Mouse (Mus musculus) liver, embryonic 12.5 days (tissue): Measurements from ENCODE around the gene Trex2. TPM values are rescaled to one million over a fixed set of nuclear protein-coding genes. Genes with fewer than 3 reads are reported as not detected.
"Not testable (repeated sequence)": the region's sequence is repeated elsewhere in the genome, so short reads cannot be mapped to it uniquely, and the experiment has no call there.

Experiments
- ATAC-seq: fragments of 200-750 bp; cut with Nextera tagmentation; 2 replicates; pipeline ENCODE4 v1.8.0; 2017; ENCODE audit warnings: moderate number of reproducible peaks, mild to moderate bottlenecking, moderate library complexity
- H3K27ac ChIP-seq: fragments of 300-500 bp; sonication (generic); 2 replicates; pipeline ENCODE4 v1.5.1; 2016; ENCODE audit warnings: mild to moderate bottlenecking
- H3K27me3 ChIP-seq: fragments of 300-500 bp; sonication (generic); replicated peaks from 2 replicates; pipeline ENCODE4 v1.6.1; 2016; ENCODE audit warnings: mild to moderate bottlenecking, moderate library complexity
- H3K36me3 ChIP-seq: fragments of 300-500 bp; sonication (generic); 2 replicates; pipeline ENCODE4 v1.6.1; 2016; ENCODE audit warnings: mild to moderate bottlenecking, moderate library complexity
- H3K4me1 ChIP-seq: fragments of 300-500 bp; sonication (generic); 2 replicates; pipeline ENCODE4 v1.6.1; 2016
- H3K4me2 ChIP-seq: fragments of 300-500 bp; sonication (generic); 2 replicates; pipeline ENCODE4 v1.6.1; 2016; ENCODE audit warnings: mild to moderate bottlenecking, moderate library complexity
- H3K4me3 ChIP-seq: fragments of 300-500 bp; sonication (generic); 2 replicates; pipeline ENCODE4 v1.5.1; 2016; ENCODE audit warnings: mild to moderate bottlenecking, moderate library complexity
- H3K9ac ChIP-seq: fragments of 300-500 bp; sonication (generic); 2 replicates; pipeline ENCODE4 v1.6.1; 2016; ENCODE audit warnings: mild to moderate bottlenecking, moderate library complexity
- H3K9me3 ChIP-seq: fragments of 300-500 bp; sonication (generic); replicated peaks from 2 replicates; pipeline ENCODE4 v1.6.1; 2016; ENCODE audit warnings: mild to moderate bottlenecking, moderate library complexity
- WGBS: fragments of 180-500 bp; shearing (Covaris S2); methylation state at CpG from one replicate; pipeline ENCODE4 v1.1.7; 2016; ENCODE audit not compliant: insufficient replicate concordance; 5-methylcytosine and 5-hydroxymethylcytosine counted together
- polyA plus RNA-seq: library from polyadenylated mRNA; unstranded; fragments of >200 nt; fragmentation: Nextera tagmentation; extraction: Ambion mirVana; gene quantifications from 2 replicates; pipeline ENCODE4 v1.2.1, GENCODE M21; 2016

The Trex2 gene
- polyA plus RNA-seq, 1 experiment from 2014 or later, result not detected

DNA sequence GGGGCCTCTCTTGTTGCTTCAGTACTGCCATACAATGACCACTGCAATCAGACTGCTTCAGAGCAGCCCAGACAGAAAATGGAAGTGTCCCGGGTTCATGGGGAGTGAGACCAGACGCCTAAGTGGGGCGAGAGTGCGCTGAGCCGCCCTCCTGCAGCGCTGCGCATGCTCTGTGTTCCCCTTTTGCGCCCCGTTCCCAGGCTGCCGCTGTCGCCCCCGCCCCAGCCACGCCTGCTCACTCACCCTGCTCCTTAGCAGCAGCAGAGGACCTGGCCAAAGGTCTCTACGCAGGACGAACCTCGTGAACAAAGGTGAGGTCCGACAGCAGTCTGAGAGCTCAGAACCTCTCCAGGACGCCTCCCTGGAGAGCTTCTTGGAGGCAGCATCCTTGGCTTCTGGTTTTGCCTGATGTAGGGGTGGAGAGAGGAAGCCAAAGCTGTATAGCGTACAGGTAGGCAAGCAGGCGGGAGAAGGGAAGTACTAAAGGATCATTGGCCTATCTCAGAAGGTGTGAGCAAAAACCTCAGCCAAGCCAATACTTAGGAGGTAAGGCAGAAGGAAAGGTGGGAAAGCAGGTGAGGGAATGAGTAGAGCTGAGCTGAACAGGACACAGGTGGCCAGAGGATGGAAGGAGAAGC, 24.1 kb downstream of the Trex2 start, which contains the start of gene Zfp92:
Gene Zfp92 (plus strand): TSS at position 217 of the 638 bp plus-strand sequence.
- no peak for ATAC-seq
- Histone ChIP-seq H3K4me1 (no peaks in the 10 kb centered on the region), H3K4me3 (peak within 1 kb of the TSS; percentile 9; the same call in 1 of the 2 replicates), H3K27ac (no peak within 1 kb of the TSS), H3K27me3 (peaks cover 29% of the 10 kb centered on the region), H3K9ac (no peak within 1 kb of the TSS), H3K9me3 (no peaks in the 10 kb centered on the region), H3K36me3 (no peaks in the 10 kb centered on the region), H3K4me2 (peak within 1 kb of the TSS; percentile 47)
- WGBS, result 8% methylated on average over 20 of the region's 20 CpGs

DNA sequence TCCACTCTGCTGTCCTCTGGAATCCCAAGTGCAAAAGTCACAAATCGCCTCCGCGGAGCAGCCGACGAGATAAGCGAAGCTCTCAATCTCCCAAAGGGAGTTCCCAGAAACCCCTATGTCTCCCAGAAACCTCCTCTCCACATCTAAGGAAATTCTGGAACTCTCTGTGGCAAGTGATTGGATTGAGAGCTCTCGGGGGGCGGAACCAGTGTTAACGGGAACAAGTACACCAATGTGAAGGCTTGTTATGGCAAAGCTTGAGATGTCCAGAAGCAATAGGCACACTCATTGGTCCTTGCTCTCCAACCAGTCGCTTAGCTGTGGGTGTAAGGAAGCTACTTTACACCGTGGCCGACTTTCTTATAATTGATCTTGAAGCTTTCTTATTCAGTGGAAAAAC, 33.5 kb downstream of the Trex2 start:
- H3K4me2 ChIP-seq, result no peak overlapping the region
- H3K4me1 ChIP-seq, result no peaks in the 10 kb centered on the region
- no peaks in the 10 kb centered on the region for H3K36me3 ChIP-seq
- H3K9me3 ChIP-seq, result no peaks in the 10 kb centered on the region
- H3K4me3 ChIP-seq, result no peak overlapping the region
- no peak overlapping the region for H3K27ac ChIP-seq
- peaks cover 8% of the 10 kb centered on the region; the same call in 1 of the 2 replicates for H3K27me3 ChIP-seq
- WGBS, result 77% methylated on average over 12 of the region's 12 CpGs
- ATAC-seq, result no peak
- H3K9ac ChIP-seq, result no peak overlapping the region

DNA sequence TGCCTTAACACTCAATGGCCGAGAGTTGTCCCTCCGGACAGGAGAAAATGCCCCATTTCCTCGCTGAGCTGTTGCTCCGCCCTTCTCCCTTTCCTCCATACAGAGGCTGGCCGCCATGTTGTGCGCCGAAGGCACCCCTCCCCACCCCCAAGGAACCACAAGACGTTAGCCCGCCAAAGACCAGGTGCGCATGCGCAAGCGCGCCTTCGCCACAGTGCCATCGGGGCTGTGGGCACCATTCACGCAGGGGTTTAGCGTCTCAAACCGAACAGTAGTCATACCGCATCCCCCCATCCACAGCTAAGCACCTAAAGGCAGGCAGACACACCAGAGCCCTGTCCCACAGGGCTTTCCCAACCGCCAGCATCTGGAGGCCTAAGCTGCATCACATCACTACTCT, 34.2 kb downstream of the Trex2 start:
- Histone ChIP-seq H3K27ac (no peak overlapping the region), H3K27me3 (peaks cover 12% of the 10 kb centered on the region), H3K4me2 (no peak overlapping the region), H3K36me3 (no peaks in the 10 kb centered on the region), H3K4me1 (no peaks in the 10 kb centered on the region), H3K4me3 (no peak overlapping the region), H3K9ac (no peak overlapping the region), H3K9me3 (no peaks in the 10 kb centered on the region)
- ATAC-seq, result no peak
- WGBS, result 81% methylated on average over 20 of the region's 20 CpGs

DNA sequence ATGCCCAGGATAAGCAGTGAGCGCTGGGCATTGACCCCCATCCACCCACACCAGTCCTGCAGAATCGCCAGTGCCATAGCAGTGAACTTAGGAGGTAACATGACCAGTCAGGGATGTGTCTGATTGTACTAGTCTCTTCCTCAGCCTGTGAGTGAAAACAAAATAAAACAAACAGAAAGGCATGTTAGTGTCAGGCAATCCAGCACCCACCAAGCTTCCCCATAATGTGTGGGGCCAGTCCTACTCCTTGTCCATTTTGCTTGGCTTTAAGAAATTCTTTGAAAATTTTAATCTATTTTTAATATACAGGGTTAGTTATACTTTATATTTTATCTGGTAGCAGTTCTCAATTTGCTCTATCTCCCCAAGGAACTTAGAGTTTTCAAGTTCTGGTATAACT, 36.5 kb downstream of the Trex2 start, which contains the start of gene Gm18336:
Gene Gm18336 (minus strand): TSS at position 101 of the 400 bp plus-strand sequence.
- H3K4me3 ChIP-seq, H3K4me1 ChIP-seq, H3K36me3 ChIP-seq, ATAC-seq, H3K9ac ChIP-seq, H3K4me2 ChIP-seq, H3K27ac ChIP-seq, H3K9me3 ChIP-seq: not testable (repeated sequence)
- 61% methylated on average over 2 of the region's 2 CpGs for WGBS
- peaks cover 18% of the 10 kb centered on the region for H3K27me3 ChIP-seq

DNA sequence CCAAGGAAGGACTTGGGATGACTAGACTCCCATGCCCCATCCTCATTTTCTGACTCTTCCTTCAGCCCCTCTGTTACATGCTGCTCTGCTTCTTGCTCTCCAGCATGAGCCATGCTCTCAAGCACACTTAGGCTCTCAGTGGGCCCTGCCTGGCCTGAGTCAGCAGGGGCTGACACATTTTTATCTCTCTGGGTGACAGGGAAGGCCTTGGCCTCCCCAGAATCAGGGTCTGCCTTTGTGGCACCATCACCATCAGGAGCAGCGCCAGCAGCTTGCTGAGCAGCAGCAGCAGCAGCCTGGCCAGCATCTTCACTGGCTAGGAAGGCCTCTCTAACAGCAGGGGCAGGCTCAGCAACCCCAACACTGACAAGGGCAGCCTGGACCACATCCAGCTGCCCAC, 38.7 kb downstream of the Trex2 start:
- 68% methylated on average over 1 of the region's 1 CpGs for WGBS
- ATAC-seq, result no peak
- no peaks in the 10 kb centered on the region for H3K9me3 ChIP-seq
- no peaks in the 10 kb centered on the region for H3K36me3 ChIP-seq
- H3K4me1 ChIP-seq, result no peaks in the 10 kb centered on the region
- H3K27me3 ChIP-seq, result peaks cover 18% of the 10 kb centered on the region
- no peak overlapping the region for H3K9ac ChIP-seq
- H3K4me3 ChIP-seq, result no peak overlapping the region
- H3K4me2 ChIP-seq, result no peak overlapping the region
- no peak overlapping the region for H3K27ac ChIP-seq

DNA sequence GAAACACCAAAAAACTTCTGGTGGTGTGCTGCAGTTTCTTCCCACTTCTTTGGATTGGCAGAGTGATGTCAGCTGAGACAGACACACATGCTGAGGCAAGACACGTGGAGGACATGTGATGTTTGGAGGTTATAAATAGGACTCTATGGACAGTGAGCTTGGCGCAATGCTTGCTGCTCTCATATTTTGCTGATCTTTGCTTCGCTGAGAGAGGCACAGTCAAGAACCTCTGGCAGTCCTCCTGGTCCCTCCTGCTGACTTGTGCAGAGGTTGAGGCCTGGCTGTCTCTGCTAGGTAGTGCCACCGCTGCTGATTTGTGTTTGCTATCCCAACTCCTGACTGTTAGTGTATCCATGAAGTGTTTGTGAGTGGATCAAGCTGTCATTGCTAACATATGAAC, 43.7 kb downstream of the Trex2 start:
- Histone ChIP-seq H3K27ac (no peak overlapping the region), H3K27me3 (peaks cover 9% of the 10 kb centered on the region; the same call in 1 of the 2 replicates), H3K9ac (no peak overlapping the region), H3K9me3 (no peaks in the 10 kb centered on the region), H3K4me3 (no peak overlapping the region), H3K4me1 (no peaks in the 10 kb centered on the region), H3K4me2 (no peak overlapping the region), H3K36me3 (no peaks in the 10 kb centered on the region)
- WGBS, result 67% methylated on average over 4 of the region's 4 CpGs
- no peak for ATAC-seq

DNA sequence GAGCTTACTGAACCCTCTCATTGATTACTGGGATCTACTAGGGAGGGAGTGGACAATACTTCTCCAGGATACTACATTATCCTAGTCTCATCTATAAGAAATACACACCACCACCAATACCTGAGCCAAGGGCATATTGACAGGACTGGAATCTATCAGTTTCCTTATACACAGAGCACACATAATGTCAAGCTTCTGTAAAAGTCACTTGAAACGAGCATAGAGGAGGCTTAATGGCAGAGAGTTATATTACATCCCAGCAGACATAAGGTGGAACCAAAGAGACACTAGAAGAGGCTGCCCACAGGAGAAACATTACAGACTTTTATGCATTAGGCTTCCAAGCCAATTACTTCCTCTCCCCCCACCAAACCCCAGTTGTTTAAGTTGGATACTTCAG, 50.2 kb downstream of the Trex2 start:
- Histone ChIP-seq H3K4me3 (no peak overlapping the region), H3K4me2 (no peak overlapping the region), H3K36me3 (no peaks in the 10 kb centered on the region), H3K4me1 (no peaks in the 10 kb centered on the region), H3K27ac (no peak overlapping the region), H3K9ac (no peak overlapping the region), H3K27me3 (no peaks in the 10 kb centered on the region), H3K9me3 (no peaks in the 10 kb centered on the region)
- ATAC-seq, result no peak
- 33% methylated on average over 1 of the region's 1 CpGs for WGBS

DNA sequence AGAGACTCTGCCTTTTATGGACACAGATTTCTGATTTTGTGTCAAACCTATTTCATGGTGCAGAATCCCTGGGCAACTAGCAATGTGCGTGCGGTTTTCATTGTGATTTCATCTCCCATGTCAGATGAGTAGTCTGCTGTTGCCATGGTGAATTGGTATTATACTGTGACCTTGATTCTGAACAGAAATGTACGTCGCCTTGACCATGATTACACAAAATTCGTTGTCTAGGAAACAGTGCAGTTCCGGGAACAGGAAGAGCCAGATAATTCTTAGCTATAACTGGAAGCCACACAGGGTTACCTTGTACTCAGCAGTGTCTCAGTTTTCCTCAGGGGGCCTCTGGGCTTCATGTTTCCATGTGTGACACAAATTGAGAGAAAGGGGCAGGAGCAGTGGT, 50.7 kb downstream of the Trex2 start:
- H3K27ac ChIP-seq, result no peak overlapping the region
- H3K4me1 ChIP-seq, result no peaks in the 10 kb centered on the region
- no peaks in the 10 kb centered on the region for H3K9me3 ChIP-seq
- no peak overlapping the region for H3K9ac ChIP-seq
- H3K36me3 ChIP-seq, result no peaks in the 10 kb centered on the region
- 63% methylated on average over 6 of the region's 6 CpGs for WGBS
- no peak overlapping the region for H3K4me2 ChIP-seq
- no peak overlapping the region for H3K4me3 ChIP-seq
- no peaks in the 10 kb centered on the region for H3K27me3 ChIP-seq
- ATAC-seq, result no peak

Other genes with a start within 250 kb of the Trex2 start
- 2.9 and 3.4 TPM in 2 replicates for gene Xlr3b, start 243.1 kb downstream of the Trex2 start, polyA plus RNA-seq
- 2.1 and 2.5 TPM in 2 replicates for gene Xlr4b, start 221.0 kb downstream of the Trex2 start, polyA plus RNA-seq
- 4.4 and 4.7 TPM in 2 replicates for gene F8a, start 207.1 kb downstream of the Trex2 start, polyA plus RNA-seq
- gene Xlr4c, start 192.2 kb downstream of the Trex2 start, polyA plus RNA-seq, result 0.50 and 0.51 TPM in 2 replicates
- gene Xlr3c, start 170.0 kb downstream of the Trex2 start, polyA plus RNA-seq, result not detected in 2 replicates
- not detected in 2 replicates for gene Xlr5a, start 142.4 kb downstream of the Trex2 start, polyA plus RNA-seq
- not detected in 2 replicates for gene Xlr5c, start 142.4 kb downstream of the Trex2 start, polyA plus RNA-seq
- gene Gm45015, start 98.5 kb downstream of the Trex2 start, polyA plus RNA-seq, result not detected in 2 replicates
- 4.0 and 4.4 TPM in 2 replicates for gene Zfp275, start 92.7 kb downstream of the Trex2 start, polyA plus RNA-seq
- not detected in 2 replicates for gene Gm18336, start 36.6 kb downstream of the Trex2 start, polyA plus RNA-seq
- gene Zfp92, start 24.2 kb downstream of the Trex2 start, polyA plus RNA-seq, result not detected in 2 replicates
- 48.4 and 51.3 TPM in 2 replicates for gene Haus7, start 23.7 kb upstream of the Trex2 start, polyA plus RNA-seq
- 13.0 and 14.8 TPM in 2 replicates for gene Bgn, start 48.3 kb upstream of the Trex2 start, polyA plus RNA-seq
- gene Atp2b3, start 67.7 kb upstream of the Trex2 start, polyA plus RNA-seq, result not detected in 2 replicates
- gene Dusp9, start 204.1 kb upstream of the Trex2 start, polyA plus RNA-seq, result 55.2 and 56.5 TPM in 2 replicates
- gene Pnck, start 224.8 kb upstream of the Trex2 start, polyA plus RNA-seq, result 1.2 and 1.4 TPM in 2 replicates
- 1.3 and 1.8 TPM in 2 replicates for gene Slc6a8, start 237.8 kb upstream of the Trex2 start, polyA plus RNA-seq